Mouse (Mus musculus) spleen, postnatal 14 days (tissue): ENCODE results near the gene Taf6l.
"Not testable (repeated sequence)": the region's sequence is repeated elsewhere in the genome, so short reads cannot be mapped to it uniquely, and the experiment has no call there.

Experiments
- DNase-seq, 2 experiments: peaks; one replicate each; pipeline ENCODE4 v3.0.0; 2021 to 2022; ENCODE audit warnings: low spot score in 2 of 2

Gene Taf6l

GRCm38 (mm10) chr19:8738911-8739310, 47.3 kb downstream of the Taf6l start:
- DNase-seq = no peak

DNA sequence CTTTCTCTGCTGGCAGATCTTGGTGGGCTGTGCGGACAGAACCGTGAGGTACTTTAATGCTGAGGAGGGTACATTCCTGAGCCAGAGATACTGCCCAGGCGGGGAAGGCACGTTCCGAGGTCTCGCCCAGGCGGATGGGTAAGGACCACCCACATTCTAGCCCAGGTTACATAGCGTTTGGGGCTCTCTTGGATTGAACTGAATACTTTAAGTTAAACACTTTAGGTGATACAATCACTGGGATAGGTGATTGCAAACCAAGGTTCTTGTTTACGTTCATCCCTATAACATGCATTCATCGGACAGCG, 50.1 kb downstream of the Taf6l start:
- no peak for DNase-seq

- DNase-seq = peak; percentile 75 to 90
Observed at GRCm38 (mm10) chr19:8735389-8736159, 50.6 kb downstream of the Taf6l start, which contains the start of gene Wdr74. TSS of gene Wdr74 (plus strand) at chr19:8735827.

GRCm38 (mm10) chr19:8734334-8734733, 51.9 kb downstream of the Taf6l start:
- no peak for DNase-seq

GRCm38 (mm10) chr19:8728335-8729099, 57.7 kb downstream of the Taf6l start:
- DNase-seq = not testable (repeated sequence)

- no peak for DNase-seq
Observed at GRCm38 (mm10) chr19:8727495-8728114, 58.6 kb downstream of the Taf6l start.

- DNase-seq = no peak
Observed at GRCm38 (mm10) chr19:8726609-8727390, 59.4 kb downstream of the Taf6l start.

- DNase-seq = no peak
Observed at GRCm38 (mm10) chr19:8725081-8725613, 61.1 kb downstream of the Taf6l start.
